Comparison of ENCODE assay signal across 8 mouse cellular contexts in genomic region chr3:83763551-83764548, GRCm38 (mm10). TPM values are rescaled to one million over a fixed set of nuclear protein-coding genes. Genes with fewer than 3 reads are reported as not detected.
A peak's percentile ranks its signal among the peaks of the same experiment; 100 is the strongest.
DNase-seq lines count a peak whose midpoint lies in the region; ATAC-seq and TF ChIP-seq lines count a peak whose summit lies in the region.

No protein-coding gene starts in this region.

- TF ChIP-seq POLR2A in cerebellum, adult 2 months (IDR thresholded peaks at IDR 0.05; ENCODE audit: borderline replicate concordance, insufficient read depth, low read length), result no peak
- TF ChIP-seq POLR2A in liver, adult 2 months (IDR thresholded peaks at IDR 0.05; ENCODE audit: extremely low read depth, insufficient read depth, low read length), result no peak

- H3K4me2 ChIP-seq in forebrain, embryonic 13.5 days, result peak overlapping the region; percentile 71
- H3K4me2 ChIP-seq in heart, embryonic 16.5 days (ENCODE audit: low read depth, low read length), result peak overlapping the region; percentile 79
- H3K4me2 ChIP-seq in stomach, embryonic 14.5 days (replicated peaks; ENCODE audit: low read depth, low read length), result peak overlapping the region; percentile 77

- H3K27ac ChIP-seq in cerebellum, adult 2 months (ENCODE audit: insufficient read depth, low read length), result no peak overlapping the region
- H3K27ac ChIP-seq in forebrain, embryonic 13.5 days, result no peak overlapping the region
- H3K27ac ChIP-seq in heart, embryonic 16.5 days (ENCODE audit: low read length), result no peak overlapping the region
- no peak overlapping the region for H3K27ac ChIP-seq in liver, adult 2 months (replicated peaks; ENCODE audit: insufficient read depth, low read depth, low read length)
- H3K27ac ChIP-seq in stomach, embryonic 14.5 days (ENCODE audit: low read length), result no peak overlapping the region

- H3K9ac ChIP-seq in forebrain, embryonic 13.5 days, result peak overlapping the region; percentile 71
- H3K9ac ChIP-seq in heart, embryonic 16.5 days (ENCODE audit: low read length), result peak overlapping the region; percentile 63
- no peak overlapping the region for H3K9ac ChIP-seq in liver, adult 2 months (ENCODE audit: low read depth, low read length)
- 0 out of 2 replicates have a peak overlapping the region, but pooled peaks have one; percentile 34 for H3K9ac ChIP-seq in stomach, embryonic 14.5 days (replicated peaks; ENCODE audit: low read depth, low read length)

- H3K36me3 ChIP-seq in forebrain, embryonic 13.5 days (ENCODE audit: poor library complexity, severe bottlenecking), result no peaks in the 10 kb centered on the region
- H3K36me3 ChIP-seq in heart, embryonic 16.5 days (ENCODE audit: control insufficient read depth, insufficient read depth), result no peaks in the 10 kb centered on the region
- H3K36me3 ChIP-seq in liver, adult 2 months (ENCODE audit: control insufficient read depth, insufficient read depth, low read length), result no peaks in the 10 kb centered on the region
- no peaks in the 10 kb centered on the region for H3K36me3 ChIP-seq in stomach, embryonic 14.5 days (ENCODE audit: control insufficient read depth, insufficient read depth, low read length)

- peak; percentile 38; the same call in 1 of the 2 replicates for TF ChIP-seq CTCF in cerebellum, adult 2 months (IDR thresholded peaks at IDR 0.05; ENCODE audit: borderline replicate concordance, insufficient read depth, low read depth, low read length)
- peak; percentile 63 for TF ChIP-seq CTCF in liver, adult 2 months (IDR thresholded peaks at IDR 0.05; ENCODE audit: low read depth, low read length)

- peak overlapping the region; percentile 13 for H3K4me3 ChIP-seq in cerebellum, adult 2 months (replicated peaks; ENCODE audit: insufficient read depth, low read depth, low read length)
- H3K4me3 ChIP-seq in forebrain, embryonic 13.5 days, result peak overlapping the region; percentile 44
- peak overlapping the region; percentile 55 for H3K4me3 ChIP-seq in heart, embryonic 16.5 days (ENCODE audit: low read length)
- no peak overlapping the region for H3K4me3 ChIP-seq in liver, adult 2 months (ENCODE audit: insufficient read depth, low read depth, low read length)
- peak overlapping the region; percentile 31 for H3K4me3 ChIP-seq in stomach, embryonic 14.5 days (ENCODE audit: low read depth, low read length)

- peak; percentile 84 for ATAC-seq in forebrain, embryonic 13.5 days
- ATAC-seq in heart, embryonic 16.5 days (replicated peaks; ENCODE audit: extremely low read depth, insufficient read depth, low FRiP score), result peak; percentile 70
- 0 out of 2 replicates have a peak, but pooled peaks have one; percentile 24 for ATAC-seq in monocyte, adult 5-6 weeks (replicated peaks; ENCODE audit: insufficient number of reproducible peaks, low FRiP score, low TSS enrichment, poor library complexity, severe bottlenecking)
- peak; percentile 61; the same call in 1 of the 2 replicates for ATAC-seq in stomach, embryonic 14.5 days (ENCODE audit: insufficient number of reproducible peaks, insufficient read depth, low FRiP score, low read depth)

- WGBS in cerebellum, adult 2 months, result 9% methylated on average over 40 of the region's 40 CpGs
- 6% methylated on average over 40 of the region's 40 CpGs for WGBS in forebrain, embryonic 13.5 days
- 8% methylated on average over 40 of the region's 40 CpGs for WGBS in heart, embryonic 16.5 days
- WGBS in liver, adult 2 months, result 8% methylated on average over 40 of the region's 40 CpGs
- WGBS in stomach, embryonic 14.5 days, result 8% methylated on average over 40 of the region's 40 CpGs

- peak; percentile 38 to 40 for DNase-seq in cerebellum, adult 2 months
- no peak for DNase-seq in cerebellum, adult 8-10 months
- DNase-seq in kidney, postnatal 14 days, result peak; percentile 82
- DNase-seq in liver, adult 2 months (ENCODE audit: extremely low read depth, low read depth, low spot score), result no peak

- H3K79me2 ChIP-seq in liver, adult 2 months (ENCODE audit: control insufficient read depth, insufficient read depth, low read length), result no peaks in the 10 kb centered on the region

- H3K9me3 ChIP-seq in forebrain, embryonic 13.5 days (replicated peaks), result no peaks in the 10 kb centered on the region
- no peaks in the 10 kb centered on the region for H3K9me3 ChIP-seq in heart, embryonic 16.5 days (replicated peaks; ENCODE audit: control insufficient read depth, low read length)
- H3K9me3 ChIP-seq in stomach, embryonic 14.5 days (ENCODE audit: control insufficient read depth, low read depth, low read length), result no peaks in the 10 kb centered on the region

- H3K4me1 ChIP-seq in cerebellum, adult 2 months (ENCODE audit: control insufficient read depth, insufficient read depth, low read length), result peaks cover 3% of the 10 kb centered on the region; the same call in 1 of the 2 replicates
- peaks cover 45% of the 10 kb centered on the region for H3K4me1 ChIP-seq in forebrain, embryonic 13.5 days
- peaks cover 13% of the 10 kb centered on the region for H3K4me1 ChIP-seq in heart, embryonic 16.5 days (ENCODE audit: control insufficient read depth, insufficient read depth, low read length)
- H3K4me1 ChIP-seq in liver, adult 2 months (ENCODE audit: control insufficient read depth, insufficient read depth, low read length), result no peaks in the 10 kb centered on the region
- peaks cover 5% of the 10 kb centered on the region; the same call in 1 of the 2 replicates for H3K4me1 ChIP-seq in stomach, embryonic 14.5 days (ENCODE audit: control insufficient read depth, insufficient read depth, low read length)

- H3K27me3 ChIP-seq in cerebellum, adult 2 months (ENCODE audit: control insufficient read depth, insufficient read depth, low read length), result no peaks in the 10 kb centered on the region; the same call in 1 of the 2 replicates
- H3K27me3 ChIP-seq in forebrain, embryonic 13.5 days, result peaks cover 9% of the 10 kb centered on the region; the same call in 1 of the 2 replicates
- peaks cover 65% of the 10 kb centered on the region for H3K27me3 ChIP-seq in heart, embryonic 16.5 days (ENCODE audit: control insufficient read depth, insufficient read depth, low read length)
- H3K27me3 ChIP-seq in liver, adult 2 months (ENCODE audit: control insufficient read depth, insufficient read depth, low read length), result peaks cover 13% of the 10 kb centered on the region
- H3K27me3 ChIP-seq in stomach, embryonic 14.5 days (ENCODE audit: control insufficient read depth, insufficient read depth, low read length), result no peaks in the 10 kb centered on the region

RNA-seq across cellular contexts. Expression of gene Sfrp2, which starts 2.3 kb away (rescaled TPM):
- 4.9 and 5.8 TPM in 2 replicates for polyA plus RNA-seq in cerebellum, adult 2 months (2012; rRNA removed)
- 53.0 and 64.3 TPM in 2 replicates for polyA plus RNA-seq in forebrain, embryonic 13.5 days (2015; fragmentation: Nextera tagmentation; extraction: Ambion mirVana)
- polyA plus RNA-seq in heart, embryonic 16.5 days (2015; fragmentation: Nextera tagmentation; extraction: Ambion mirVana), result 140 and 142 TPM in 2 replicates
- 0.27 TPM in 1 of 2 replicates, not detected in the other for total RNA-seq in liver, adult 2 months (2014; rRNA removed)
- polyA plus RNA-seq in liver, adult 2 months (2012; rRNA removed), result 0.22 TPM in 1 of 2 replicates, not detected in the other
- not detected in 3 replicates for total RNA-seq in monocyte, adult 5-6 weeks (2017)
- polyA plus RNA-seq in stomach, embryonic 14.5 days (2014; fragmentation: Nextera tagmentation; extraction: Ambion mirVana), result 171 and 172 TPM in 2 replicates

Comparison
In these comparisons a context has a peak if more than half of its experiments do, and no peak if none do; other contexts are left out.
1. DNase-seq: peak in cerebellum, adult 2 months (2 of 2) and kidney, postnatal 14 days (single experiment); none in cerebellum, adult 8-10 months (single experiment) and liver, adult 2 months (single experiment).
2. ATAC-seq: peak in every context shown above with its lines; median percentile 84 in forebrain, embryonic 13.5 days; 70 in heart, embryonic 16.5 days; 61 in stomach, embryonic 14.5 days; 24 in monocyte, adult 5-6 weeks.
3. Peak in every context shown above with its lines, with median percentiles within 50 percentile points of each other: H3K4me2 ChIP-seq.